Mouse (Mus musculus): ENCODE data around the gene Usp35.

Usp35 gene

GRCm38 (mm10) chr7:97346111-97346821, 14.4 kb upstream of the Usp35 start:
- in situ Hi-C loops (cut with MboI, MseI) = no loop called here

- in situ Hi-C loops (cut with MboI, MseI) = no loop called here
Measured at GRCm38 (mm10) chr7:97345229-97345871, 13.5 kb upstream of the Usp35 start.

DNA sequence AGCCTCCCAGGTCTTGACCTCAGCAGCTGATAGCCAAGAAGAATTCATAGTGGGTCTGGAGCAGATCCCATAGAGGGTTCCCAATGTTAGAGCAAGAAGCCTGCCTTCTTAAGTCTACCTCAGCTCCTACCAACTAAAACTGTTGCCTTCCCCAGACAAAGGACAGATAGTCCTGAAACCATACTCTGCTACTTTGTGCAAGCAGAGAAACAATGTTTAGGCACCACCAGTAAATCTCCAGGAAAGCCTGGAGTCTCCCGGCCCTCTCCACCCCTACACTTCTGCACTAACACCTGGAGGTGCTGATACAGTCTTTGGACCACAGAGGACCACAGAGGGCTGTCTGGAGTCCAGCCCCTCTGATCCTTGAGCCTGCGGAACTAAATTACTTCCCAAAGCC, 12.8 kb upstream of the Usp35 start:
- in situ Hi-C loops (cut with MboI, MseI) = no loop called here

GRCm38 (mm10) chr7:97342961-97343360, 11.1 kb upstream of the Usp35 start:
- in situ Hi-C loops (cut with MboI, MseI) = no loop called here

DNA sequence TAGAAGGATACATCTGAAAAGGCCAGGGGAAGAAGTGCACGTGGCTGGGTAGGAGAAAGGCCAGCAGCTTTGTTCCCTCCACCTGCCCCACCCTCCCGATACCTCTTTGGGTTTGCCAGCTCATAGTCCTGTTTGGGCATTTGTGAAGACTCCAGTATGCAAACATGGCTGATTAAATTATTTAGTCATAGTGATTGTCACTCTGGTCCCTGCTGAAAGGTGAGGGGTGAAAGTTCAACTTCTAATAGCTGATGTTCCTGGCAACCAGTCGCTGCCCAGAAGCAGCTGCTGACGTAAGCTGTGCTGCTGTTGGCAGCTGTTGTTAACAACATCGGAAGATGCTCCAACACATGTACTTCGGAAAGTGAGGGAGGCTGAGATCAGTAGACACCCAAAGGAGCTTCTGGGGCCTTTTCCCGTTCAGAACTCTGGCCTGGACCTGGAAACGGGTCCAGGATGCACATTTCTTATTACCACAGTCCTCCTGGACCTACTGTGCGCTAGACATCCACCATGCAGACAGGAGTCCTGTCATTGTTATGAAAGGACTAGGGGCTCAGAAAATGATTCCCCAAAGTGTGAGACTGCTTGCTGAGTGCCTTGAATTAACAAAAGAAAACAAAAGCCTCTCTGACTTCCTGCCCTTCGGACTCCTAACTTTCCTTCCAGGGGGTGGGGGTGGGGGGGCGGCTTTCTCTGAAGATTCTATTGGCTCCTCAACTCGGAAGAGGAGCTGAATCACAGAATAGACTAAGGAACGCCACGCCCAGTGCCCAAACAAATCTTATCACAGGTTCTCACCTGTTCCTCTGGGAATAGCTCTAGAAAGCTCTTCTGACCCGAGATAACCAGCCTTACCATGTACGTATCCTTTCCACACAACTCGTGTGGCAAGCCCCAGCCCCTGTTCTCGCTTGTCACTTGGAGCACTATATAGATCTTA, 9.4 kb upstream of the Usp35 start:
- in situ Hi-C loops (cut with MboI, MseI) = no loop called here

- in situ Hi-C loops (cut with MboI, MseI) = no loop called here
Measured at GRCm38 (mm10) chr7:97339623-97340022, 7.8 kb upstream of the Usp35 start.

GRCm38 (mm10) chr7:97338593-97338992, 6.8 kb upstream of the Usp35 start:
- in situ Hi-C loops (cut with MboI, MseI) = no loop called here

GRCm38 (mm10) chr7:97336678-97337077, 4.9 kb upstream of the Usp35 start:
- in situ Hi-C loops (cut with MboI, MseI) = no loop called here

- in situ Hi-C loops (cut with MboI, MseI) = no loop called here
Measured at GRCm38 (mm10) chr7:97334406-97334805, 2.6 kb upstream of the Usp35 start.

DNA sequence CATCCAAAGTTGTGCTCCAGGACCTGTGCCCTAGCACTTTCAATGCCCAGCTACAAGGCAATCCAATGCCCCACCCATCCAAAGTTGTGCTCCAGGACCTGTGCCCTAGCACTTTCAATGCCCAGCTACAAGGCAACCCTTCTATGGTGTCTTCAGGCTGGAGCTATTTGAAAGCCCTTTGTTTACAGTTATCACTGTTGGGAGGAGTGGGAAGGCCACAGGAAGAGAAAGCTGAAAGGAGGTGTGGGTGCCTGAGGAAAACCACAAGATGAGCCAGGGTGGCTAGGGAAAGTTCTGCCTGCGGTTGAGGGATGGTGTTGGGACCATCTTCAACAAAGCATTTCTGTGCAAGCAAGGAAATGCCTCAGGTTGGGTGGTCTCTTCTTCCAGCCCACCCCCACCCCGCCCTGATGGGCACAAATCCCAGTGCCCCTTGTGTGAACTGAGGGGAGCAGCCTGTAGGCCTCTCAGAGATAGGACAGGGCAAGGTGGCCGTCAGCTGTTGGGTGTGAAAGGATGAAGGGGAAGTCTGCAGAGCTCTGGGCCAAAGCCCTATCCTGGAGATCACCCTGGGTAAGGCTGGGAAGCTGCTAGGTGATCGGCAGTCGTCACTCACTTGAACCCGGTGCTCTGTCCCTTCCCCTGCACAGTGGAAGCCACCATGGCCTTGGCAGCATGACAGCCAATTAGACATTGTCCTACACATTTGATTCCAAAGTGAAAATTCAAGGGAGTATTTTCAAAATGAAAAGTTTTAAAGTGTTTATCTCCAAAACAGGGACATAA, 1.5 kb upstream of the Usp35 start:
- in situ Hi-C loops (cut with MboI, MseI) = no loop called here

DNA sequence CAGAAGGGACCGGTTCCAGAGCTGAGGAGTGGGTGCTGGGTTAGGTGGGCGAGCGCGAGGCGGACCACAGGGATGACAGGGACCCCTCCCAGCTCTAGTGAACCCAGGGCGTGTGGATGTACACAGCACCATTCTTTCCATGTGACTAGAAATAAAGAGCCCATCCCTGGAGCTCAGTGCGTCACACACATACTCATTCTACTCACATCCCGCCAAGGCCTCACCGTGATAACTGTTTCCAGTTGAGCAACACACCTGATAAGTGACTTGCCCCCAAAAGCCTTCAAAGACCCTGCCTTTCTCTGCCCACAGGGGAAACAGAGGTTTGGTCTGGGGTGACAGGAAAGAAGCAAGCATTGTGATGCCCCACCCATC, 834 bp upstream of the Usp35 start:
- in situ Hi-C loops (cut with MboI, MseI) = no loop called here

GRCm38 (mm10) chr7:97330931-97331645, 732 bp downstream of the Usp35 start:
- in situ Hi-C loops (cut with MboI, MseI) = no loop called here

GRCm38 (mm10) chr7:97329676-97330075, 2.1 kb downstream of the Usp35 start:
- in situ Hi-C loops (cut with MboI, MseI) = no loop called here

GRCm38 (mm10) chr7:97328891-97329588, 2.8 kb downstream of the Usp35 start:
- in situ Hi-C loops (cut with MboI, MseI) = no loop called here

DNA sequence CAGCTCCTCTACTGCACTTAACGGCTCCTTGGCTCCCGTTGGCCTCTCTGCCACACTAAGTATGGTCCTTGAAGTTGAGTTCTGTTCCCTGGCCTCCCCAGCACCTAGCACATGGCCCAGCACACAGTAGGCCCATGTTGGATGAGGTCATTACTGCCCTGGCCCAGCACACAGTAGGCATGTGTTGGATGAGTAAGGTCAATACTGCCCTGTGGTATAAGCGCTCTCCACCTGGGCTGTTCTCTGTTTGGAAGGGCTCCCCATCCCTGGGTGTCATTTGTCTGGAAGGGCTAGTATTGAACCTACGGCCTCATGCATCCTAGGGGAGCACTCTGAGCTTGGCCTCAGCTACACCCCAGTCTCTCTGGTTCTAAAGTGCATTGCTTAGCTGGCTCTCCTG, 4.4 kb downstream of the Usp35 start:
- in situ Hi-C loops (cut with MboI, MseI) = no loop called here

- in situ Hi-C loops (cut with MboI, MseI) = no loop called here
Measured at GRCm38 (mm10) chr7:97325156-97325985, 6.4 kb downstream of the Usp35 start.

- in situ Hi-C loops (cut with MboI, MseI) = no loop called here
Measured at GRCm38 (mm10) chr7:97324342-97324741, 7.5 kb downstream of the Usp35 start.

DNA sequence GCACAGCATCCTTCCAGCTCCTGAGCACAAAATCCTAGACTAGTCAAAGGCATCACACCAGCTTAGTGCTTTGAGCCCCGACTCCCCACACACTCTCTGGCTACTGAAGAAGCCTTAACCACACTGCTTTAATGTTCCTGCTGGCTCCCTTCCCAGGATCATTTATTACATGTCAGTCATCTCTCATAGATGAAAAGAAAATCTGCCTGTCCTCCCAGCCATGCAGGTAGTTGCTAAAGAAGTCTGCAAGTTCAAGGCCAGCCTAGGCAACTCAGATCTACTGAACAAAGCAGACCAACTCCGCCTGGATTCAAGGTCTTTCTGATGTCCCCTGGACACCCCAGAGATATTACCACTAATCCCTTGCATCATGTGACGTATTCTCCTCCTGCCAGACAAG, 14.1 kb downstream of the Usp35 start:
- in situ Hi-C loops (cut with MboI, MseI) = no loop called here

DNA sequence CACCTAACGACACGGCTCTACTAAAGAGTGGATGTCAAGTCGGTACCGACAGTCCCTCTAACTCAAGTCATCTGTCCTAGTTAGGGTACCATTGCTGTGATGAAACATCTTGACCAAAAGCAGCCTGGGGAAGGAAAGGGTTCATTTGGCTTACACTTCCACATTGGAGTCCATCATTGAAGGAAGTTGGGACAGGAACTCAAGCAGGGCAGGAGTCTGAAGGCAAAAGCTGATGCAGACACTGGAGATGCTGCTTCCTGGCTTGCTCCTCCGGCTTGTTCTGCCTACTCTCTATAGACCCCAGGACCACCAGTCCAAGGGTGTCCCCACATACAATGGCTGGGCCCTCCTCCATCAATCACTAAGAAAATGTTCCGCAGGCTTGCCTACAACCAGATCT, 16.2 kb downstream of the Usp35 start:
- in situ Hi-C loops (cut with MboI, MseI) = no loop called here
